Mouse (Mus musculus) ES-E14 (cell line): ENCODE data around the gene Tacc2.

Experiments used
- CHD2 ChIP-seq: IDR thresholded peaks from 2 replicates; pipeline ENCODE4 v1.6.1; 2014; ENCODE audit warnings: mild to moderate bottlenecking, low read depth, low read length, inconsistent platforms
- MAFK ChIP-seq: IDR thresholded peaks from 2 replicates; pipeline ENCODE4 v1.6.1; 2014; ENCODE audit warnings: mild to moderate bottlenecking, low read depth, low read length, inconsistent platforms; ENCODE audit not compliant: insufficient read depth
- ZC3H11A ChIP-seq: IDR thresholded peaks from 2 replicates; pipeline ENCODE4 v1.6.1; 2012; ENCODE audit warnings: low read depth, mild to moderate bottlenecking, inconsistent platforms, low read length, borderline replicate concordance
- ZNF384 ChIP-seq: IDR thresholded peaks from 2 replicates; pipeline ENCODE4 v1.6.1; 2012; ENCODE audit warnings: low read depth, low read length, inconsistent platforms

GRCm38 (mm10) chr7:130785923-130786575, 208.8 kb downstream of the Tacc2 start:
- TF ChIP-seq ZNF384 (no peak), ZC3H11A (no peak), MAFK (no peak), CHD2 (no peak)
